Mouse (Mus musculus) CH12.LX (cell line): ENCODE results near the gene Robo2. TPM values are rescaled to one million over a fixed set of nuclear protein-coding genes. Genes with fewer than 3 reads are reported as not detected.

Source experiments
- DNase-seq: peaks from one replicate; pipeline ENCODE4 v3.0.0-alpha.2; 2013; ENCODE audit errors: extremely low read depth
- H3K27ac ChIP-seq: 2 replicates; pipeline ENCODE4 v1.5.1; 2012; ENCODE audit warnings: low read depth, mild to moderate bottlenecking, control low read depth, moderate library complexity; ENCODE audit not compliant: insufficient read depth
- H3K27me3 ChIP-seq: replicated peaks from 2 replicates; pipeline ENCODE3; 2012; ENCODE audit warnings: inconsistent platforms
- H3K36me3 ChIP-seq, 2 experiments: replicated peaks in 1 of 2; 2 replicates each; pipeline versions ENCODE3 to v1.6.1; 2012; ENCODE audit warnings: inconsistent platforms in 1 of 2, low read length in 1 of 2, mild to moderate bottlenecking in 1 of 2, mixed read lengths in 1 of 2, moderate library complexity in 1 of 2; ENCODE audit not compliant: control insufficient read depth in 1 of 2, insufficient read depth in 1 of 2
- H3K4me1 ChIP-seq, 2 experiments: 2 replicates each; pipeline ENCODE4 v1.6.1; 2012; ENCODE audit warnings: inconsistent platforms in 1 of 2, moderate library complexity in 1 of 2; ENCODE audit not compliant: insufficient read depth in 2 of 2, control insufficient read depth in 1 of 2
- H3K4me2 ChIP-seq: 2 replicates; pipeline ENCODE4 v1.6.1; 2012; ENCODE audit warnings: low read depth, mild to moderate bottlenecking, control low read depth; ENCODE audit not compliant: poor library complexity, insufficient read depth, severe bottlenecking
- H3K4me3 ChIP-seq, 3 experiments: fragments of 150-350 bp in 1 of 3; sonication (generic) in 1 of 3; replicated peaks in 1 of 3; 2 replicates each; pipeline versions ENCODE3 to v1.5.1; 2011 to 2012; ENCODE audit warnings: low read depth in 2 of 3, low read length in 2 of 3, mild to moderate bottlenecking in 2 of 3, moderate library complexity in 2 of 3, control low read depth in 1 of 3, improper control_type of control experiment in 1 of 3, inconsistent platforms in 1 of 3, mixed read lengths in 1 of 3; ENCODE audit not compliant: poor library complexity in 1 of 3
- H3K79me2 ChIP-seq: replicated peaks from 2 replicates; pipeline ENCODE4 v1.6.1; 2012; ENCODE audit warnings: mild to moderate bottlenecking, moderate library complexity; ENCODE audit not compliant: control insufficient read depth, poor library complexity, insufficient read depth, severe bottlenecking; ENCODE audit errors: extremely low read depth
- H3K9ac ChIP-seq: 2 replicates; pipeline ENCODE4 v1.6.1; 2012; ENCODE audit warnings: low read depth, mild to moderate bottlenecking, control low read depth, moderate library complexity; ENCODE audit not compliant: insufficient read depth
- H3K9me3 ChIP-seq: replicated peaks from 2 replicates; pipeline ENCODE3; 2012; ENCODE audit warnings: low read length, inconsistent platforms, mixed read lengths
- CHD2 ChIP-seq: IDR thresholded peaks from 2 replicates; pipeline ENCODE4 v1.6.1; 2011; ENCODE audit warnings: low read length, improper control_type of control experiment
- E2F4 ChIP-seq: IDR thresholded peaks from 2 replicates; pipeline ENCODE4 v1.6.1; 2011; ENCODE audit warnings: low read depth, low read length, improper control_type of control experiment; ENCODE audit not compliant: insufficient replicate concordance
- ELF1 ChIP-seq: IDR thresholded peaks from 2 replicates; pipeline ENCODE4 v1.6.1; 2014; ENCODE audit warnings: low read depth, mild to moderate bottlenecking, inconsistent platforms, low read length, improper control_type of control experiment
- EP300 ChIP-seq: IDR thresholded peaks from 2 replicates; pipeline ENCODE4 v1.6.1; 2011; ENCODE audit warnings: low read length, improper control_type of control experiment
- ETS1 ChIP-seq: conservative IDR thresholded peaks from 2 replicates; pipeline ENCODE4 v1.6.1; 2012; ENCODE audit warnings: low read depth, mild to moderate bottlenecking, inconsistent platforms, low read length, improper control_type of control experiment, moderate library complexity
- HCFC1 ChIP-seq: IDR thresholded peaks from 2 replicates; pipeline ENCODE4 v1.6.1; 2012; ENCODE audit warnings: low read depth, mild to moderate bottlenecking, inconsistent platforms, low read length, improper control_type of control experiment
- IRF4 ChIP-seq: IDR thresholded peaks from 2 replicates; pipeline ENCODE4 v1.6.1; 2014; ENCODE audit warnings: low read depth, mild to moderate bottlenecking, inconsistent platforms, low read length, improper control_type of control experiment
- JUN ChIP-seq: IDR thresholded peaks from 2 replicates; pipeline ENCODE4 v1.6.1; 2011; ENCODE audit warnings: low read depth, mild to moderate bottlenecking, low read length, improper control_type of control experiment, moderate library complexity; ENCODE audit not compliant: insufficient read depth
- JUND ChIP-seq: conservative IDR thresholded peaks from 2 replicates; pipeline ENCODE4 v1.6.1; 2011; ENCODE audit warnings: low read depth, low read length, improper control_type of control experiment
- MEF2A ChIP-seq: IDR thresholded peaks from 2 replicates; pipeline ENCODE4 v1.6.1; 2014; ENCODE audit warnings: low read depth, mild to moderate bottlenecking, inconsistent platforms, low read length, improper control_type of control experiment, borderline replicate concordance
- NRF1 ChIP-seq: IDR thresholded peaks from 2 replicates; pipeline ENCODE4 v1.6.1; 2014; ENCODE audit warnings: low read depth, mild to moderate bottlenecking, inconsistent platforms, low read length, improper control_type of control experiment, moderate library complexity
- POLR2AphosphoS2 ChIP-seq: IDR thresholded peaks from 2 replicates; pipeline ENCODE4 v1.6.1; 2011; ENCODE audit warnings: low read depth, low read length, improper control_type of control experiment
- RCOR1 ChIP-seq: conservative IDR thresholded peaks from 2 replicates; pipeline ENCODE4 v1.6.1; 2012; ENCODE audit warnings: low read depth, mild to moderate bottlenecking, inconsistent platforms, low read length, improper control_type of control experiment
- SIN3A ChIP-seq: IDR thresholded peaks from 2 replicates; pipeline ENCODE4 v1.6.1; 2012; ENCODE audit warnings: low read length, improper control_type of control experiment, inconsistent platforms
- SMC3 ChIP-seq: IDR thresholded peaks from 2 replicates; pipeline ENCODE4 v1.6.1; 2011; ENCODE audit warnings: low read depth, low read length, improper control_type of control experiment
- UBTF ChIP-seq: IDR thresholded peaks from 2 replicates; pipeline ENCODE4 v1.6.1; 2012; ENCODE audit warnings: low read depth, mild to moderate bottlenecking, inconsistent platforms, low read length, improper control_type of control experiment, moderate library complexity
- USF1 ChIP-seq: IDR thresholded peaks from 2 replicates; pipeline ENCODE4 v1.6.1; 2014; ENCODE audit warnings: low read depth, mild to moderate bottlenecking, inconsistent platforms, low read length, improper control_type of control experiment
- USF2 ChIP-seq: conservative IDR thresholded peaks from 2 replicates; pipeline ENCODE4 v1.6.1; 2011; ENCODE audit warnings: low read depth, low read length, improper control_type of control experiment
- ZMIZ1 ChIP-seq: IDR thresholded peaks from 2 replicates; pipeline ENCODE4 v1.6.1; 2012; ENCODE audit warnings: low read depth, mild to moderate bottlenecking, inconsistent platforms, low read length, improper control_type of control experiment
- ZNF384 ChIP-seq: IDR thresholded peaks from 2 replicates; pipeline ENCODE4 v1.6.1; 2012; ENCODE audit warnings: low read depth, low read length, improper control_type of control experiment, inconsistent platforms
- dilution Hi-C: fragments of 300-500 bp; cut with MboI; formaldehyde crosslinking; loops from 2 replicates; pipeline ENCODE4 v1.14.3; 2020; ENCODE audit warnings: low sequenced_read_pairs; ENCODE audit not compliant: extremely low pct_unique_long_range_greater_than_20kb, extremely low pct_ligation_motif_present
- in situ Hi-C: fragments of 300-500 bp; cut with MboI; formaldehyde crosslinking; loops from 3 replicates; pipeline ENCODE4 v1.14.3; 2019; ENCODE audit warnings: low sequenced_read_pairs, low pct_ligation_motif_present, low pct_unique_long_range_greater_than_20kb, mixed read lengths
- polyA plus RNA-seq: library from polyadenylated mRNA; unstranded; fragments of >175 nt; gene quantifications from 2 replicates; pipeline ENCODE4 v1.2.1, GENCODE M21; 2012; ENCODE audit warnings: low read depth; ENCODE audit not compliant: insufficient read length
- total RNA-seq, 2 experiments: library from RNA; depleted of rRNA; stranded (reverse); fragments of 300-350 nt in 1 of 2; fragments of >200 nt in 1 of 2; gene quantifications; 2 replicates each; pipeline ENCODE4 v1.2.3; 2012 to 2014

The Robo2 gene
- total and polyA plus RNA-seq, 3 experiments: not detected

- Histone ChIP-seq H3K27ac (no peak overlapping the region), H3K4me2 (no peak overlapping the region), H3K9ac (no peak overlapping the region), H3K79me2 (no peaks in the 10 kb centered on the region), H3K36me3 (no peaks in the 10 kb centered on the region), H3K4me3 (no peak overlapping the region), H3K4me1 (no peaks in the 10 kb centered on the region), H3K9me3 (peaks cover 51% of the 10 kb centered on the region), H3K27me3 (no peaks in the 10 kb centered on the region)
- dilution Hi-C loops: no loop called here
- TF ChIP-seq RCOR1 (no peak), JUND (no peak), POLR2AphosphoS2 (no peak), ZMIZ1 (no peak), MEF2A (no peak), NRF1 (no peak), USF1 (no peak), E2F4 (no peak), ELF1 (no peak), EP300 (no peak), ZNF384 (no peak), USF2 (no peak), CHD2 (no peak), SIN3A (no peak), SMC3 (no peak), UBTF (no peak)
- no peak for DNase-seq
- in situ Hi-C loops: no loop called here
Measured at GRCm38 (mm10) chr16:74061951-74062350, 349.7 kb downstream of the Robo2 start.

GRCm38 (mm10) chr16:74061479-74061878 is 350.1 kb downstream of the Robo2 start:
- no peak for DNase-seq
- no peaks in the 10 kb centered on the region for H3K36me3 ChIP-seq
- no peak overlapping the region for H3K4me3 ChIP-seq
- no peak overlapping the region for H3K9ac ChIP-seq
- H3K27me3 ChIP-seq: no peaks in the 10 kb centered on the region
- peaks cover 51% of the 10 kb centered on the region for H3K9me3 ChIP-seq
- in situ Hi-C loops: no loop called here
- no peaks in the 10 kb centered on the region for H3K4me1 ChIP-seq
- no peaks in the 10 kb centered on the region for H3K79me2 ChIP-seq
- TF ChIP-seq USF1 (no peak), JUN (no peak), IRF4 (no peak), POLR2AphosphoS2 (no peak), ETS1 (no peak), HCFC1 (no peak)
- dilution Hi-C loops: no loop called here
- no peak overlapping the region for H3K4me2 ChIP-seq
- H3K27ac ChIP-seq: no peak overlapping the region
